Mouse (Mus musculus): ENCODE data around the gene Zfp322a.

- TF ChIP-seq CTCF (IDR thresholded peaks at IDR 0.05; ENCODE audit: borderline replicate concordance, insufficient read depth, low read depth, low read length) (no peak), POLR2A (IDR thresholded peaks at IDR 0.05; ENCODE audit: borderline replicate concordance, insufficient read depth, low read length) (no peak)
Measured at GRCm38 (mm10) chr13:23396246-23396703, 27.3 kb upstream of the Zfp322a start.
